Mouse (Mus musculus): ENCODE results near the gene Gm14180. TPM values are rescaled to one million over a fixed set of nuclear protein-coding genes. Genes with fewer than 3 reads are reported as not detected.

The Gm14180 gene
- polyA plus RNA-seq (2014; fragmentation: Illumina TruSeq; extraction: RNeasy Lipid Tissue Mini Kit (QIAGEN cat#74804); ENCODE audit: low read depth, low replicate concordance): not detected

DNA sequence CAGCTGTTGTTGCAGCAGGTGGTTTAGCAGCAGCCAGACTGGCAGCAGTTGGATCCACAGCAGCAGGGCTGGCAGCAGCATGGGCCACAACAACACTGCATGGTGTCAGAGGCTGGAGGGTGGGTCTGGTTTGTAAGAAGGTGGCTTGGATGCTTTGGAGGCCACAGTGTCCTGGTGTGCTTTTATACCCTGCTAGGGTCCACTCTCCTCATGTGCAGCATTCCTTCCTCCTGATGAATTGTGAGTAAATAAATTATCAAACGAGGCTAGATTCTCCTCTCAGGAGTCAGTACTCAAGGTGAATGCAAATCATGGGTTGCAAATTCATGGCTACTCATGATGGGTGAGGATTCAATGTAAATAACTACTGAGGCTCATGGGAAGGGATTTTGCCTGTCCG, at the start of gene Gm14180:
Gene Gm14180, minus strand, starts transcription at position 101 of the 400 bp plus-strand sequence.

DNA sequence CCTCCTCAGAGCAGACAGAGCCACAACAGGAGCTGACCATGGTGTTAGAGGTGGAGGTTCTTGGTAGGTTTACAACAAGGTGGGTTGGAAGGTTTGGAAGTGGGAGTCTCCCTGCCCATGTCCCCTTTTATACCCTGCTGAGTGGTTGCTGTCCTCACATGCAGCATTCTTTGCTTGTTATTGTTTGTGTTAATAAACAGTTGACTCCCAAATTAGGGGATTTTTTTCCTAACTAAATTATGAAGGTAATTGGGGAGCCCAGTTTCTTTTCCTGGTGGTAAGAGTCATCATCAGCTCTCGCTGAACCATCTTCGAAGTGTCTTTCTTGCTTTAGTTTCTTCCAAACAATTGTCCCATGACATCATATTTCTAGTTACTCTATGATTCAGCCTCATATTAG, 46.5 kb upstream of the Gm14180 start, which contains the start of gene Krtap4-8:
Gene Krtap4-8, minus strand, starts transcription at position 101 of the 400 bp plus-strand sequence.

DNA sequence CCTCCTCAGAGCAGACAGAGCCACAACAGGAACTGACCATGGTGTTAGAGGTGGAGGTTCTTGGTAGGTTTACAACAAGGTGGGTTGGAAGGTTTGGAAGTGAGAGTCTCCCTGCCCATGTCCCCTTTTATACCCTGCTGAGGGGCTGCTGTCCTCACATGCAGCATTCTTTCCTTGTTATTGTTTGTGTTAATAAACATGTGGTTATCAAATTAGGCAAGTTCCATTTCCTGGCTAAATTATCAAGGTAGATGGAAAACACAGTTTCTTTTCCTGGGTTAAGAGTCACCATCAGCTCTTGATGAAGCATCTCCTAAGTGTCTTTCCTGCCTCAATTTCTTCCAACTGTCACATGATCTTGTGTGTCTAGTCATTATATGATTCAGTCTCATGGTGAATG, 38.7 kb upstream of the Gm14180 start, which contains the start of gene Gm11595:
Gene Gm11595, minus strand, starts transcription at position 101 of the 400 bp plus-strand sequence.

DNA sequence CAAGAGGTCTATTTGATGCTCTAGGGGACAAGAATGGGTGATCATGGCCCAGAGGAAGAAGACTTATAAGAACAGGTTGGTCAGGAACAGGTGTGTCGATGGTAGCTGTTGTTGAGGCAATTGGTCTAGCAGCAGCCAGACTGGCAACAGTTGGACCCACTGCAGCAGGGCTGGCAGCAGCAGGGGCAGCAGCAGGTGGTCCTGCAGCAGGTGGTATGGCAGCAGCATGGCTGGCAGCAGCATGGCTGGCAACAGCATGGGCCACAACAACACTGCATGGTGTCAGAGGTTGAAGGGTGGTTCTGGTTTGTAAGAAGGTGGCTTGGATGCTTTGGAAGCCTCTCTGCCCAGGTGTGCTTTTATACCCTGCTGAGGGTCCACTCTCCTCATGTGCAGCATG, 43.6 kb downstream of the Gm14180 start, which contains the start of gene Gm14190:
Gene Gm14190, minus strand, starts transcription at position 278 of the 400 bp plus-strand sequence.

Other genes starting within 250 kb of the Gm14180 start
- 3.1 TPM for gene Krt23, start 241.2 kb downstream of the Gm14180 start, polyA plus RNA-seq (2014; fragmentation: Illumina TruSeq; extraction: RNeasy Lipid Tissue Mini Kit (QIAGEN cat#74804); ENCODE audit: low read depth, low replicate concordance)
- gene Krt39, start 213.0 kb downstream of the Gm14180 start, polyA plus RNA-seq (2014; fragmentation: Illumina TruSeq; extraction: RNeasy Lipid Tissue Mini Kit (QIAGEN cat#74804); ENCODE audit: low read depth, low replicate concordance): not detected
- gene Krt40, start 191.1 kb downstream of the Gm14180 start, polyA plus RNA-seq (2014; fragmentation: Illumina TruSeq; extraction: RNeasy Lipid Tissue Mini Kit (QIAGEN cat#74804); ENCODE audit: low read depth, low replicate concordance): not detected
- not detected for gene Krtap3-3, start 183.4 kb downstream of the Gm14180 start, polyA plus RNA-seq (2014; fragmentation: Illumina TruSeq; extraction: RNeasy Lipid Tissue Mini Kit (QIAGEN cat#74804); ENCODE audit: low read depth, low replicate concordance)
- not detected for gene Krtap3-2, start 177.4 kb downstream of the Gm14180 start, polyA plus RNA-seq (2014; fragmentation: Illumina TruSeq; extraction: RNeasy Lipid Tissue Mini Kit (QIAGEN cat#74804); ENCODE audit: low read depth, low replicate concordance)
- gene Gm11939, start 174.8 kb downstream of the Gm14180 start, polyA plus RNA-seq (2014; fragmentation: Illumina TruSeq; extraction: RNeasy Lipid Tissue Mini Kit (QIAGEN cat#74804); ENCODE audit: low read depth, low replicate concordance): not detected
- gene Krtap3-1, start 167.7 kb downstream of the Gm14180 start, polyA plus RNA-seq (2014; fragmentation: Illumina TruSeq; extraction: RNeasy Lipid Tissue Mini Kit (QIAGEN cat#74804); ENCODE audit: low read depth, low replicate concordance): not detected
- gene Krtap1-5, start 153.3 kb downstream of the Gm14180 start, polyA plus RNA-seq (2014; fragmentation: Illumina TruSeq; extraction: RNeasy Lipid Tissue Mini Kit (QIAGEN cat#74804); ENCODE audit: low read depth, low replicate concordance): not detected
- gene Krtap1-4, start 150.6 kb downstream of the Gm14180 start, polyA plus RNA-seq (2014; fragmentation: Illumina TruSeq; extraction: RNeasy Lipid Tissue Mini Kit (QIAGEN cat#74804); ENCODE audit: low read depth, low replicate concordance): not detected
- not detected for gene Krtap1-3, start 143.0 kb downstream of the Gm14180 start, polyA plus RNA-seq (2014; fragmentation: Illumina TruSeq; extraction: RNeasy Lipid Tissue Mini Kit (QIAGEN cat#74804); ENCODE audit: low read depth, low replicate concordance)
- gene Krtap9-3, start 136.2 kb downstream of the Gm14180 start, polyA plus RNA-seq (2014; fragmentation: Illumina TruSeq; extraction: RNeasy Lipid Tissue Mini Kit (QIAGEN cat#74804); ENCODE audit: low read depth, low replicate concordance): not detected
- not detected for gene Gm11938, start 131.0 kb downstream of the Gm14180 start, polyA plus RNA-seq (2014; fragmentation: Illumina TruSeq; extraction: RNeasy Lipid Tissue Mini Kit (QIAGEN cat#74804); ENCODE audit: low read depth, low replicate concordance)
- gene Gm11937, start 124.1 kb downstream of the Gm14180 start, polyA plus RNA-seq (2014; fragmentation: Illumina TruSeq; extraction: RNeasy Lipid Tissue Mini Kit (QIAGEN cat#74804); ENCODE audit: low read depth, low replicate concordance): not detected
- gene Krtap2-4, start 119.4 kb downstream of the Gm14180 start, polyA plus RNA-seq (2014; fragmentation: Illumina TruSeq; extraction: RNeasy Lipid Tissue Mini Kit (QIAGEN cat#74804); ENCODE audit: low read depth, low replicate concordance): not detected
- gene Gm11562, start 113.9 kb downstream of the Gm14180 start, polyA plus RNA-seq (2014; fragmentation: Illumina TruSeq; extraction: RNeasy Lipid Tissue Mini Kit (QIAGEN cat#74804); ENCODE audit: low read depth, low replicate concordance): not detected
- not detected for gene Krtap4-1, start 106.1 kb downstream of the Gm14180 start, polyA plus RNA-seq (2014; fragmentation: Illumina TruSeq; extraction: RNeasy Lipid Tissue Mini Kit (QIAGEN cat#74804); ENCODE audit: low read depth, low replicate concordance)
- gene Krtap4-2, start 99.2 kb downstream of the Gm14180 start, polyA plus RNA-seq (2014; fragmentation: Illumina TruSeq; extraction: RNeasy Lipid Tissue Mini Kit (QIAGEN cat#74804); ENCODE audit: low read depth, low replicate concordance): not detected
- gene Krtap4-7, start 90.2 kb downstream of the Gm14180 start, polyA plus RNA-seq (2014; fragmentation: Illumina TruSeq; extraction: RNeasy Lipid Tissue Mini Kit (QIAGEN cat#74804); ENCODE audit: low read depth, low replicate concordance): not detected
- not detected for gene Gm11555, start 84.1 kb downstream of the Gm14180 start, polyA plus RNA-seq (2014; fragmentation: Illumina TruSeq; extraction: RNeasy Lipid Tissue Mini Kit (QIAGEN cat#74804); ENCODE audit: low read depth, low replicate concordance)
- gene Gm11563, start 75.3 kb downstream of the Gm14180 start, polyA plus RNA-seq (2014; fragmentation: Illumina TruSeq; extraction: RNeasy Lipid Tissue Mini Kit (QIAGEN cat#74804); ENCODE audit: low read depth, low replicate concordance): not detected
- not detected for gene Krtap4-6, start 68.3 kb downstream of the Gm14180 start, polyA plus RNA-seq (2014; fragmentation: Illumina TruSeq; extraction: RNeasy Lipid Tissue Mini Kit (QIAGEN cat#74804); ENCODE audit: low read depth, low replicate concordance)
- not detected for gene Gm14190, start 43.5 kb downstream of the Gm14180 start, polyA plus RNA-seq (2014; fragmentation: Illumina TruSeq; extraction: RNeasy Lipid Tissue Mini Kit (QIAGEN cat#74804); ENCODE audit: low read depth, low replicate concordance)
- not detected for gene Gm11595, start 38.6 kb upstream of the Gm14180 start, polyA plus RNA-seq (2014; fragmentation: Illumina TruSeq; extraction: RNeasy Lipid Tissue Mini Kit (QIAGEN cat#74804); ENCODE audit: low read depth, low replicate concordance)
- not detected for gene Krtap4-8, start 46.4 kb upstream of the Gm14180 start, polyA plus RNA-seq (2014; fragmentation: Illumina TruSeq; extraction: RNeasy Lipid Tissue Mini Kit (QIAGEN cat#74804); ENCODE audit: low read depth, low replicate concordance)
- gene Krtap4-9, start 50.9 kb upstream of the Gm14180 start, polyA plus RNA-seq (2014; fragmentation: Illumina TruSeq; extraction: RNeasy Lipid Tissue Mini Kit (QIAGEN cat#74804); ENCODE audit: low read depth, low replicate concordance): not detected
- not detected for gene Gm11596, start 59.2 kb upstream of the Gm14180 start, polyA plus RNA-seq (2014; fragmentation: Illumina TruSeq; extraction: RNeasy Lipid Tissue Mini Kit (QIAGEN cat#74804); ENCODE audit: low read depth, low replicate concordance)
- not detected for gene Gm11569, start 64.6 kb upstream of the Gm14180 start, polyA plus RNA-seq (2014; fragmentation: Illumina TruSeq; extraction: RNeasy Lipid Tissue Mini Kit (QIAGEN cat#74804); ENCODE audit: low read depth, low replicate concordance)
- not detected for gene Gm11554, start 70.2 kb upstream of the Gm14180 start, polyA plus RNA-seq (2014; fragmentation: Illumina TruSeq; extraction: RNeasy Lipid Tissue Mini Kit (QIAGEN cat#74804); ENCODE audit: low read depth, low replicate concordance)
- not detected for gene Krtap4-13, start 75.6 kb upstream of the Gm14180 start, polyA plus RNA-seq (2014; fragmentation: Illumina TruSeq; extraction: RNeasy Lipid Tissue Mini Kit (QIAGEN cat#74804); ENCODE audit: low read depth, low replicate concordance)
- gene Gm11564, start 81.4 kb upstream of the Gm14180 start, polyA plus RNA-seq (2014; fragmentation: Illumina TruSeq; extraction: RNeasy Lipid Tissue Mini Kit (QIAGEN cat#74804); ENCODE audit: low read depth, low replicate concordance): not detected
- not detected for gene 2300003K06Rik, start 103.8 kb upstream of the Gm14180 start, polyA plus RNA-seq (2014; fragmentation: Illumina TruSeq; extraction: RNeasy Lipid Tissue Mini Kit (QIAGEN cat#74804); ENCODE audit: low read depth, low replicate concordance)
- gene Krtap4-16, start 117.3 kb upstream of the Gm14180 start, polyA plus RNA-seq (2014; fragmentation: Illumina TruSeq; extraction: RNeasy Lipid Tissue Mini Kit (QIAGEN cat#74804); ENCODE audit: low read depth, low replicate concordance): not detected
- not detected for gene Gm11568, start 123.6 kb upstream of the Gm14180 start, polyA plus RNA-seq (2014; fragmentation: Illumina TruSeq; extraction: RNeasy Lipid Tissue Mini Kit (QIAGEN cat#74804); ENCODE audit: low read depth, low replicate concordance)
- gene Gm11559, start 130.2 kb upstream of the Gm14180 start, polyA plus RNA-seq (2014; fragmentation: Illumina TruSeq; extraction: RNeasy Lipid Tissue Mini Kit (QIAGEN cat#74804); ENCODE audit: low read depth, low replicate concordance): not detected
- not detected for gene Krtap9-1, start 139.1 kb upstream of the Gm14180 start, polyA plus RNA-seq (2014; fragmentation: Illumina TruSeq; extraction: RNeasy Lipid Tissue Mini Kit (QIAGEN cat#74804); ENCODE audit: low read depth, low replicate concordance)
- not detected for gene Gm11567, start 144.9 kb upstream of the Gm14180 start, polyA plus RNA-seq (2014; fragmentation: Illumina TruSeq; extraction: RNeasy Lipid Tissue Mini Kit (QIAGEN cat#74804); ENCODE audit: low read depth, low replicate concordance)
- not detected for gene Krtap31-1, start 173.6 kb upstream of the Gm14180 start, polyA plus RNA-seq (2014; fragmentation: Illumina TruSeq; extraction: RNeasy Lipid Tissue Mini Kit (QIAGEN cat#74804); ENCODE audit: low read depth, low replicate concordance)
- not detected for gene Gm11565, start 180.5 kb upstream of the Gm14180 start, polyA plus RNA-seq (2014; fragmentation: Illumina TruSeq; extraction: RNeasy Lipid Tissue Mini Kit (QIAGEN cat#74804); ENCODE audit: low read depth, low replicate concordance)
- not detected for gene Krtap31-2, start 202.0 kb upstream of the Gm14180 start, polyA plus RNA-seq (2014; fragmentation: Illumina TruSeq; extraction: RNeasy Lipid Tissue Mini Kit (QIAGEN cat#74804); ENCODE audit: low read depth, low replicate concordance)
- gene Krtap9-5, start 214.2 kb upstream of the Gm14180 start, polyA plus RNA-seq (2014; fragmentation: Illumina TruSeq; extraction: RNeasy Lipid Tissue Mini Kit (QIAGEN cat#74804); ENCODE audit: low read depth, low replicate concordance): not detected
- not detected for gene Krtap29-1, start 244.8 kb upstream of the Gm14180 start, polyA plus RNA-seq (2014; fragmentation: Illumina TruSeq; extraction: RNeasy Lipid Tissue Mini Kit (QIAGEN cat#74804); ENCODE audit: low read depth, low replicate concordance)

All from sigmoid colon, adult 10 weeks (tissue).